Mouse (Mus musculus) kidney, embryonic 15.5 days (tissue): ENCODE measurements around the gene Ttc21a. TPM values are rescaled to one million over a fixed set of nuclear protein-coding genes. Genes with fewer than 3 reads are reported as not detected.

Source experiments
- ATAC-seq: fragments of 200-750 bp; cut with Nextera tagmentation; replicated peaks from 2 replicates; pipeline ENCODE4 v1.8.0; 2017; ENCODE audit warnings: moderate TSS enrichment; ENCODE audit not compliant: low FRiP score
- H3K27ac ChIP-seq: fragments of 300-500 bp; sonication (generic); 2 replicates; pipeline ENCODE4 v1.5.1; 2015; ENCODE audit warnings: mild to moderate bottlenecking, inconsistent platforms
- H3K27me3 ChIP-seq: fragments of 300-500 bp; sonication (generic); 2 replicates; pipeline ENCODE4 v1.6.1; 2015; ENCODE audit warnings: inconsistent platforms
- H3K36me3 ChIP-seq: fragments of 300-500 bp; sonication (generic); 2 replicates; pipeline ENCODE4 v1.6.1; 2015; ENCODE audit warnings: inconsistent platforms
- H3K4me1 ChIP-seq: fragments of 300-500 bp; sonication (generic); 2 replicates; pipeline ENCODE4 v1.6.1; 2015; ENCODE audit warnings: inconsistent platforms
- H3K4me2 ChIP-seq: fragments of 300-500 bp; sonication (generic); 2 replicates; pipeline ENCODE4 v1.6.1; 2015; ENCODE audit warnings: moderate library complexity, mild to moderate bottlenecking, inconsistent platforms
- H3K4me3 ChIP-seq: fragments of 300-500 bp; sonication (generic); replicated peaks from 2 replicates; pipeline ENCODE4 v1.5.1; 2015; ENCODE audit warnings: mild to moderate bottlenecking, inconsistent platforms
- H3K9ac ChIP-seq: fragments of 300-500 bp; sonication (generic); 2 replicates; pipeline ENCODE4 v1.6.1; 2015; ENCODE audit warnings: mild to moderate bottlenecking, inconsistent platforms
- H3K9me3 ChIP-seq: fragments of 300-500 bp; sonication (generic); replicated peaks from 2 replicates; pipeline ENCODE4 v1.6.1; 2016; ENCODE audit warnings: inconsistent platforms
- WGBS: fragments of 180-500 bp; shearing (Covaris S2); methylation state at CpG from one replicate; pipeline ENCODE4 v1.1.7; 2015; ENCODE audit warnings: mixed read lengths; 5-methylcytosine and 5-hydroxymethylcytosine counted together
- polyA plus RNA-seq: library from polyadenylated mRNA; unstranded; fragments of >200 nt; fragmentation: Nextera tagmentation; extraction: Ambion mirVana; gene quantifications from 2 replicates; pipeline ENCODE4 v1.2.1, GENCODE M21; 2015

The Ttc21a gene
- polyA plus RNA-seq, 1 experiment from 2014 or later = 0.29 TPM

- Histone ChIP-seq H3K9ac (no peak overlapping the region), H3K36me3 (no peaks in the 10 kb centered on the region), H3K27me3 (no peaks in the 10 kb centered on the region), H3K4me1 (peaks cover 9% of the 10 kb centered on the region; the same call in 1 of the 2 replicates), H3K4me2 (no peak overlapping the region), H3K9me3 (no peaks in the 10 kb centered on the region), H3K4me3 (no peak overlapping the region), H3K27ac (no peak overlapping the region)
- 88% methylated on average over 1 of the region's 1 CpGs for WGBS
- no peak for ATAC-seq
Measured at GRCm38 (mm10) chr9:119943326-119943725, 5.9 kb downstream of the Ttc21a start.

- no peak overlapping the region for H3K4me3 ChIP-seq
- 79% methylated on average over 12 of the region's 12 CpGs for WGBS
- no peak for ATAC-seq
Measured at GRCm38 (mm10) chr9:119945173-119945900, 7.9 kb downstream of the Ttc21a start.

DNA sequence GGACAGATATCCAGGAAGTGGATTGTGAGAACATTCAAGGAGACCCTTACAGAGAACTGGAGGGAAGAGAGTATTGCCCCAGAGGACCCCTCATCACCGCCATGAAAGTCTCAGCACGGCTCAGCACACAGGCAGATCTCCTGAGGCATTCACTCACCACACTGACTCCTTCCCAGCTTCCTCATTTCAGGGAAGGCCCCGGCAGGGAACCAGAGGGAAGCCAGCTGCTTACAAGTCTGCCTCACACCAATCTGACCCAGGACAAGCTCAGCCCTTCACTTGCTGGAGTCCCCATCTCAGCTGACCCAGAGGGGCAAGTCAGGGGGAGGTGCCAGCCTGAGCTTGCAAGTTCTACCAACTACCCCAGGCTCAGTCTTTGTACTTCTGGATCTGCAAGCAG is 11.4 kb downstream of the Ttc21a start:
- H3K4me1 ChIP-seq = peaks cover 12% of the 10 kb centered on the region; the same call in 1 of the 2 replicates
- H3K27ac ChIP-seq = no peak overlapping the region
- H3K36me3 ChIP-seq = no peaks in the 10 kb centered on the region
- no peaks in the 10 kb centered on the region for H3K9me3 ChIP-seq
- no peak for ATAC-seq
- H3K4me2 ChIP-seq = no peak overlapping the region
- no peak overlapping the region for H3K9ac ChIP-seq
- WGBS = 26% methylated on average over 3 of the region's 3 CpGs
- no peaks in the 10 kb centered on the region for H3K27me3 ChIP-seq
- no peak overlapping the region for H3K4me3 ChIP-seq

More at GRCm38 (mm10) chr9:119945173-119945900, 7.9 kb downstream of the Ttc21a start:
- no peaks in the 10 kb centered on the region for H3K9me3 ChIP-seq
- H3K4me2 ChIP-seq = no peak overlapping the region
- H3K9ac ChIP-seq = no peak overlapping the region
- no peaks in the 10 kb centered on the region for H3K27me3 ChIP-seq
- peaks cover 6% of the 10 kb centered on the region; the same call in 1 of the 2 replicates for H3K4me1 ChIP-seq
- no peaks in the 10 kb centered on the region for H3K36me3 ChIP-seq
- no peak overlapping the region for H3K27ac ChIP-seq

DNA sequence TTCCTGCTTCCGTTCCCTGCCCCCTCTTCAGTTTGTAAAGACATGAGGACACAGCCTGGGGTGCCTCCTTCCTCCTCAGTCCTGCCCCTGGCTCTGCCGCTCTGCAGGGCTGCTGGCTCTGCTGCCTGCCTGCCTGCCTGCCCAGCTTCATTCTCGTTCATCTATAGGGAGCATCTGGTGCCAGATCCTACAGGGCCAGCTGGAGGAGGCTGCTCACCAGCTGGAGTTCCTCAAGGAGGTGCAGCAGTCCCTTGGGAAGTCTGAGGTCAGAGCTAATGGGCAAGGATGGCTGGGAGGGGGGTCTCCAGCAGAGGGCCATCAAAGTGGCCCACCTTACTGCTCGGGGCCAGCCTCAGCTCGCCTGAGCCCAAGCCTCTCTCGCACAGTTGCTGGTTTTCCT is 13.0 kb downstream of the Ttc21a start:
- WGBS = 26% methylated on average over 6 of the region's 6 CpGs

DNA sequence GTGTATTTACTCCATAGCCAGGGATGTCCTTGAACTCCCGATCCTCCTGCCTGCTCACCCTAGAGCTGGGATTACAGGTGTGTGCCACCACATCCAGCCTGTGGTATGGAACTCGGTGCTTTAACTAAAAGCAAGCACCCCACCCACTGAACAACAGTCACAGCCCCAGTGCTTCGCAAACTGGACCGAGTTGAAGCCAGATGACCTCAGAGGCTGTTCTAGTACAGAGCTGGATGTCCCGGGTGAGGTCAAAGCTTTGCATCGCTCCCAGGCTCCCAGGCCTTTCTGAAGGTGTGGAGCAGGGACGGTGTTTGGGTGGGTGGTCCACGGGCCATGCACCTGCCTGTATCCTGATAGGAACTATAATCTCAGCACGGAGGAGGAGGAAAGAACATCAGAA is 14.0 kb downstream of the Ttc21a start:
- ATAC-seq = no peak

More for the DNA sequence above, 13.0 kb downstream of the Ttc21a start:
- peak; percentile 58; the same call in 1 of the 2 replicates for ATAC-seq
- H3K27me3 ChIP-seq = no peaks in the 10 kb centered on the region
- no peak overlapping the region for H3K4me2 ChIP-seq
- H3K9me3 ChIP-seq = no peaks in the 10 kb centered on the region
- no peak overlapping the region for H3K9ac ChIP-seq
- H3K36me3 ChIP-seq = no peaks in the 10 kb centered on the region
- peaks cover 12% of the 10 kb centered on the region; the same call in 1 of the 2 replicates for H3K4me1 ChIP-seq
- H3K4me3 ChIP-seq = no peak overlapping the region
- H3K27ac ChIP-seq = no peak overlapping the region

DNA sequence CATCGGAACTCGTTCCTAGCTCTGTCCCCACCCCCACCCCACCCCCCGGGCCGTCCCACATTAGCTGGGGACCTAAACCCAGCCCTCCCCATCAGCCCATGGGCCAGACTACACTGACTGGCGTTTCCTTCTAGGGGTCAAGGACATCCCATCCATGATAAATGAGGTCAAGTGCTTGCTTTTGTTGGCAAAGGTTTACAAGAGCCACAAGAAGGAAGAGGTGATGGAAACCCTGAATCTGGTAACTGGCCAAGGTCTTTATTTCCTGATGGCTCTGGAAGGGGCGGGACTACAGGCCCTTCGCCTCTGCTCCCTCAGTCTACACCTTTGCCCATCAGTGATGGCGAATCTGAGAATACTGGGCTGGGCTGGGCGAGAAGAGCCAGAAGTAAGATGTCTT is 21.4 kb downstream of the Ttc21a start:
- no peaks in the 10 kb centered on the region for H3K36me3 ChIP-seq
- 74% methylated on average over 9 of the region's 9 CpGs for WGBS
- H3K27me3 ChIP-seq = no peaks in the 10 kb centered on the region
- no peak overlapping the region for H3K4me3 ChIP-seq
- no peak overlapping the region for H3K4me2 ChIP-seq
- H3K9me3 ChIP-seq = no peaks in the 10 kb centered on the region
- peaks cover 14% of the 10 kb centered on the region for H3K4me1 ChIP-seq
- H3K9ac ChIP-seq = no peak overlapping the region
- no peak overlapping the region for H3K27ac ChIP-seq
- ATAC-seq = no peak

More for the DNA sequence above, 14.0 kb downstream of the Ttc21a start:
- Histone ChIP-seq H3K4me3 (no peak overlapping the region), H3K36me3 (no peaks in the 10 kb centered on the region), H3K9ac (no peak overlapping the region), H3K4me2 (no peak overlapping the region), H3K4me1 (peaks cover 12% of the 10 kb centered on the region; the same call in 1 of the 2 replicates), H3K9me3 (no peaks in the 10 kb centered on the region), H3K27ac (no peak overlapping the region), H3K27me3 (no peaks in the 10 kb centered on the region)
- 84% methylated on average over 9 of the region's 9 CpGs for WGBS

- H3K9me3 ChIP-seq = no peaks in the 10 kb centered on the region
- ATAC-seq = no peak
- WGBS = 81% methylated on average over 4 of the region's 4 CpGs
- peaks cover 14% of the 10 kb centered on the region for H3K4me1 ChIP-seq
- no peak overlapping the region for H3K4me2 ChIP-seq
- no peak overlapping the region for H3K4me3 ChIP-seq
- no peak overlapping the region for H3K9ac ChIP-seq
- H3K36me3 ChIP-seq = no peaks in the 10 kb centered on the region
- no peaks in the 10 kb centered on the region for H3K27me3 ChIP-seq
- no peak overlapping the region for H3K27ac ChIP-seq
Measured at GRCm38 (mm10) chr9:119962216-119962615, 24.8 kb downstream of the Ttc21a start.

GRCm38 (mm10) chr9:119962987-119963667 is 25.7 kb downstream of the Ttc21a start:
- Histone ChIP-seq H3K9me3 (no peaks in the 10 kb centered on the region), H3K4me3 (peak overlapping the region; percentile 5), H3K4me2 (peak overlapping the region; percentile 50), H3K27me3 (no peaks in the 10 kb centered on the region), H3K27ac (no peak overlapping the region), H3K4me1 (peaks cover 14% of the 10 kb centered on the region), H3K9ac (peak overlapping the region; percentile 21; the same call in 1 of the 2 replicates), H3K36me3 (no peaks in the 10 kb centered on the region)
- 11% methylated on average over 21 of the region's 21 CpGs for WGBS
- peak; percentile 77 for ATAC-seq

- no peak overlapping the region for H3K9ac ChIP-seq
- H3K9me3 ChIP-seq = no peaks in the 10 kb centered on the region
- no peaks in the 10 kb centered on the region for H3K27me3 ChIP-seq
- H3K4me1 ChIP-seq = peaks cover 14% of the 10 kb centered on the region
- H3K4me2 ChIP-seq = no peak overlapping the region
- ATAC-seq = no peak
- no peaks in the 10 kb centered on the region for H3K36me3 ChIP-seq
- H3K27ac ChIP-seq = 0 out of 2 replicates have a peak overlapping the region, but pooled peaks have one; percentile 1
- 78% methylated on average over 3 of the region's 3 CpGs for WGBS
- no peak overlapping the region for H3K4me3 ChIP-seq
Measured at GRCm38 (mm10) chr9:119964206-119964605, 26.8 kb downstream of the Ttc21a start.

GRCm38 (mm10) chr9:119965186-119965585 is 27.8 kb downstream of the Ttc21a start:
- H3K4me2 ChIP-seq = no peak overlapping the region
- H3K9me3 ChIP-seq = no peaks in the 10 kb centered on the region
- H3K4me1 ChIP-seq = peaks cover 17% of the 10 kb centered on the region
- H3K27me3 ChIP-seq = no peaks in the 10 kb centered on the region
- H3K27ac ChIP-seq = no peak overlapping the region
- no peaks in the 10 kb centered on the region for H3K36me3 ChIP-seq
- ATAC-seq = no peak
- H3K9ac ChIP-seq = no peak overlapping the region
- WGBS = 63% methylated on average over 3 of the region's 3 CpGs
- H3K4me3 ChIP-seq = no peak overlapping the region

DNA sequence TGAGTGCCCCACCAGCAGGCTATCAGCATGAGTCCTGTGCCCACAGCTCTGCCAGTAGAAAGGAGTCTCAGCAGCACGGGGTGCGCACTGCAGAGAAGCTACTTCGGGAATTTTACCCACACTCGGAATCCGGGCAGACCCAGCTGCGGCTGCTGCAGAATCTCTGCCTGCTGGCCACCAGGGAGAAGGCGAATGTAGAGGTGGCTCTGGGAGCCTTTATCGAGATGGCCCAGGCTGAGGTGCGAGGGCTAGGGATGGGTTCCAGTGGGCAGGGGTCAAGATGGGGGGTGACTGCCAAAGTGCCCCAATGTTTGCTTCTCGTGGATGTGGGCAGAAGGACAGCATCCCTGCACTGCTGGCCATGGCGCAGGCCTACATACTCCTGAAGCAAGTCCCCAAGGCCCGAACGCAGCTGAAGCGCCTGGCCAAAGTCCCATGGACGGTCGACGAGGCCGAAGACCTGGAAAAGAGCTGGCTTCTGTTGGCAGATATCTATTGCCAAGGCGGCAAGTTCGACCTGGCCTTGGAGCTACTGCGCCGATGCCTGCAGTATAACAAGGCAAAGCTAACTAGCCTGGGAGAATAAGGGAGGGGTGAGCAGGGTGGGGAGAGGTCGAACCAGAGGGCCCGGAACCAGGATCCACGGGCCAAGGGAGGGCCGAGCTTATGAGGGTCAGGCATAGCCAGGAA is 29.0 kb downstream of the Ttc21a start:
- WGBS = 90% methylated on average over 26 of the region's 26 CpGs
- H3K36me3 ChIP-seq = peaks cover 3% of the 10 kb centered on the region; the same call in 1 of the 2 replicates
- no peaks in the 10 kb centered on the region for H3K9me3 ChIP-seq
- H3K27ac ChIP-seq = no peak overlapping the region
- no peaks in the 10 kb centered on the region for H3K27me3 ChIP-seq
- H3K4me2 ChIP-seq = no peak overlapping the region
- no peak for ATAC-seq
- no peak overlapping the region for H3K9ac ChIP-seq
- peaks cover 29% of the 10 kb centered on the region for H3K4me1 ChIP-seq
- no peak overlapping the region for H3K4me3 ChIP-seq

DNA sequence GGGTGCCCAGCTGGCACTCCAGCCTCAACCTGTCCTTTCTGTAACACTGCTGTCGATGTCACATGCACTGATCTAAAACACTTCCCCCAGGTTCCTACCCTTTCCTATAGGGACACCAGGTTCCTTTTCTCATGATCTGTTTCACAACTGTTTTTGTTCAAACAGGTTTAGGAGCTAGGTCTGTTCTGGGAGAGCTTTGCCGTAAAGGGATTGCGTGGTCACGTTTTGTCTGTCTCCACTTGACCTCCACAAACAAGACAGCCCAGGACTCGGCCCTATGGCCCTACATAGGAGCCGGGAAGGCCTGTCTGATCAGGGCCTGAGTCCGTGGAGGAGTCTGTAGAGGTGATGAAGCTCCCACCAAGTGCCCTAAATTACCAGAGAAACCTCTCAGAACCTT is 32.4 kb downstream of the Ttc21a start:
- Histone ChIP-seq H3K9me3 (no peaks in the 10 kb centered on the region), H3K4me3 (no peak overlapping the region), H3K36me3 (peaks cover 36% of the 10 kb centered on the region), H3K27ac (no peak overlapping the region), H3K27me3 (no peaks in the 10 kb centered on the region), H3K4me2 (no peak overlapping the region), H3K4me1 (peaks cover 19% of the 10 kb centered on the region), H3K9ac (no peak overlapping the region)
- WGBS = 75% methylated on average over 7 of the region's 7 CpGs
- no peak for ATAC-seq
